Mouse (Mus musculus) midbrain, embryonic 13.5 days (tissue): ENCODE measurements around the gene Lpar5. TPM values are rescaled to one million over a fixed set of nuclear protein-coding genes. Genes with fewer than 3 reads are reported as not detected.
"Not testable (repeated sequence)": the region's sequence is repeated elsewhere in the genome, so short reads cannot be mapped to it uniquely, and the experiment has no call there.

Experiments used
- ATAC-seq: fragments of 200-750 bp; cut with Nextera tagmentation; 2 replicates; pipeline ENCODE4 v1.8.0; 2017; ENCODE audit warnings: mild to moderate bottlenecking, moderate TSS enrichment, moderate library complexity
- H3K27ac ChIP-seq: fragments of 300-500 bp; sonication (generic); 2 replicates; pipeline ENCODE4 v1.5.1; 2015; ENCODE audit warnings: inconsistent platforms, mild to moderate bottlenecking, moderate library complexity
- H3K27me3 ChIP-seq: fragments of 300-500 bp; sonication (generic); 2 replicates; pipeline ENCODE4 v1.6.1; 2015; ENCODE audit warnings: mild to moderate bottlenecking, inconsistent platforms
- H3K36me3 ChIP-seq: fragments of 300-500 bp; sonication (generic); 2 replicates; pipeline ENCODE4 v1.6.1; 2015; ENCODE audit warnings: mild to moderate bottlenecking, inconsistent platforms
- H3K4me1 ChIP-seq: fragments of 300-500 bp; sonication (generic); replicated peaks from 2 replicates; pipeline ENCODE4 v1.6.1; 2015; ENCODE audit warnings: inconsistent platforms
- H3K4me2 ChIP-seq: fragments of 300-500 bp; sonication (generic); replicated peaks from 2 replicates; pipeline ENCODE4 v1.6.1; 2015; ENCODE audit warnings: moderate library complexity, mild to moderate bottlenecking, inconsistent platforms
- H3K4me3 ChIP-seq: fragments of 300-500 bp; sonication (generic); replicated peaks from 2 replicates; pipeline ENCODE4 v1.5.1; 2015; ENCODE audit warnings: mild to moderate bottlenecking, inconsistent platforms
- H3K9ac ChIP-seq: fragments of 300-500 bp; sonication (generic); replicated peaks from 2 replicates; pipeline ENCODE4 v1.6.1; 2015; ENCODE audit warnings: mild to moderate bottlenecking, inconsistent platforms
- H3K9me3 ChIP-seq: fragments of 300-500 bp; sonication (generic); 2 replicates; pipeline ENCODE4 v1.6.1; 2016; ENCODE audit warnings: mild to moderate bottlenecking, inconsistent platforms
- WGBS: fragments of 180-500 bp; shearing (Covaris S2); methylation state at CpG from one replicate; pipeline ENCODE4 v1.1.7; 2015; 5-methylcytosine and 5-hydroxymethylcytosine counted together
- polyA plus RNA-seq: library from polyadenylated mRNA; unstranded; fragments of >200 nt; fragmentation: Nextera tagmentation; extraction: Ambion mirVana; gene quantifications from 2 replicates; pipeline ENCODE4 v1.2.1, GENCODE M21; 2015

Lpar5 gene
- polyA plus RNA-seq, 1 experiment from 2014 or later: 0.34 TPM

DNA sequence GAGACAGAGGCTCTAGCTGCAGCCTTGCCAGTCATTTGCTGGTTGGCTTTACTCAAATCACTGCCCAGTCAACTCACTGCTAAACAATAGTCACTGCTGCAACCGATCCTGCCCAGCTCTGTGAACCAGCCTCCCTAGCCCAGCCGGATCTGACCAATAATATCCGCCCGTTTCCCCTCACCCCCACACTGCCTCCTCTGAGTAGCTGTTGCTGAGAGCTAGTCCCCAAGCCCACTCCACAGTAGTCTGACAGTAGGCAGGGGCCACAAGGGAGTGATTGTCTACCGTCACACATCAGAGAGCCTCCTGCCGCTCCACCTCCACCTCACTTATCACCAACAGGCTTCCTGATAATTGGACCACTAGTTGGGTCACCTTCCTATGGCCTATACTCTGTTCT lies 6.2 kb upstream of the Lpar5 start:
- Histone ChIP-seq H3K4me2 (no peak overlapping the region), H3K9ac (0 out of 2 replicates have a peak overlapping the region, but pooled peaks have one; percentile 11), H3K4me3 (no peak overlapping the region), H3K9me3 (no peaks in the 10 kb centered on the region), H3K27me3 (no peaks in the 10 kb centered on the region), H3K4me1 (peaks cover 13% of the 10 kb centered on the region), H3K27ac (no peak overlapping the region), H3K36me3 (no peaks in the 10 kb centered on the region)
- ATAC-seq: peak; percentile 48; the same call in 1 of the 2 replicates
- 42% methylated on average over 6 of the region's 6 CpGs for WGBS

DNA sequence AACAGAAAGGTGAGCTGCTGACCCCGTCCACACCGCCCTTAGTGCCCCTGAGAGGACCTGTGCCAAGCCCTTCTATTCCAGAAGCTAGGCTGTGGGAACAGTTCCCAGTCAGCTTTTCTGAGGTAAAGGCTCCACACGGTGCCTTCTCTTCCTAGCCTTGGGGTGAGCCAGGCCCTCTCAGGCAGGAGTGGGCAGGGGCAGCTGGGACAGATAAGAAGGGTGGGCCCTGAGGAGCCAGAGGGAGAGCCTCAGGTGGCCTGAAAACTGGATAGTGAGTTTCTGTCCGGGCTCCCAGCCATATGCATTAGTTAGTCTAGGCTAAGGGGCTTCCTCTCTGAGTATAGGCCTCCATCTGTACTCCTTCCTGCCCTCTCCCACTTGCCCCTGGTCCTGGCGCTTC lies 5.2 kb upstream of the Lpar5 start:
- no peak overlapping the region for H3K27ac ChIP-seq
- no peaks in the 10 kb centered on the region for H3K9me3 ChIP-seq
- no peaks in the 10 kb centered on the region for H3K27me3 ChIP-seq
- H3K4me1 ChIP-seq: peaks cover 13% of the 10 kb centered on the region
- H3K4me2 ChIP-seq: no peak overlapping the region
- H3K36me3 ChIP-seq: no peaks in the 10 kb centered on the region
- WGBS: 80% methylated on average over 5 of the region's 5 CpGs
- ATAC-seq: no peak
- no peak overlapping the region for H3K4me3 ChIP-seq
- H3K9ac ChIP-seq: no peak overlapping the region

DNA sequence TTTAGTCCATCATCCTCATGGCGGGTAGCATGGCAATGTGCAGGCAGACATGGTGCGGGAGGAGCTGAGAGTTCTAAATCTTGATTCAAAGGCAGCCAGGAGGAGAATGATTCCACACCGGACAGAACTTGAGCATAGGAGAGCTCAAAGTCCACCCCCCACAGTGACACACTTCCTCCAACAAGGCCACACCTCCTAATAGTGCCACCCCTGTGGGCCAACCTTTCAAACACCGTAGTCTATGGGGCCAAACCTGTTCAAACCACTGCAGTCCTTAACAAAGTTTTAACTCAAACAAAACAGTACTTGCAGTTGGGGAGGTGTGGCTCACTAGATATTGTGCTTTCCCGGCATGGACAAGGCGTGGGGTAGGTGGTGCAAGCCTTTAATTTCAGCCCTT lies 3.8 kb upstream of the Lpar5 start:
- H3K9me3 ChIP-seq: no peaks in the 10 kb centered on the region
- peaks cover 13% of the 10 kb centered on the region for H3K4me1 ChIP-seq
- H3K36me3 ChIP-seq: no peaks in the 10 kb centered on the region
- 85% methylated on average over 6 of the region's 6 CpGs for WGBS
- H3K9ac ChIP-seq: no peak overlapping the region
- no peaks in the 10 kb centered on the region for H3K27me3 ChIP-seq
- no peak overlapping the region for H3K4me2 ChIP-seq
- ATAC-seq: no peak
- no peak overlapping the region for H3K4me3 ChIP-seq
- H3K27ac ChIP-seq: no peak overlapping the region

DNA sequence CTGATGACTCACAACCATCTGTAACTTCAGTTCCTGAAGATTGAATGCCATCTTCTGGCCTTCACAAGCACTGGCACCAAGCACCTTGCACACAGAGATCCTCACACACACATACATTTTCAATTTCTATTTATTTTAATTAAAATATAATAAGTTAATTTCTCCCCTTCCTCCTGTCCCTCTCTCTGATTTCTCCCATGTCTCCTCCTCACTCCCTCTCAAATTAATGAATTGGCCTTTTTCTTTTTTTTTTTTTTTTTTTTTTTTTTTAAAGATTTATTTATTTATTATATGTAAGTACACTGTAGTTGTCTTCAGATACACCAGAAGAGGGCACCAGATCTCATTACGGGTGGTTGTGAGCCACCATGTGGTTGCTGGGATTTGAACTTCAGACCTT lies 2.5 kb upstream of the Lpar5 start:
- no CpG with 5 or more reads among the region's 1 CpGs for WGBS
- peaks cover 13% of the 10 kb centered on the region for H3K4me1 ChIP-seq
- not testable (repeated sequence) for ATAC-seq, H3K27ac ChIP-seq, H3K9ac ChIP-seq, H3K4me3 ChIP-seq, H3K27me3 ChIP-seq, H3K36me3 ChIP-seq, H3K9me3 ChIP-seq, H3K4me2 ChIP-seq

DNA sequence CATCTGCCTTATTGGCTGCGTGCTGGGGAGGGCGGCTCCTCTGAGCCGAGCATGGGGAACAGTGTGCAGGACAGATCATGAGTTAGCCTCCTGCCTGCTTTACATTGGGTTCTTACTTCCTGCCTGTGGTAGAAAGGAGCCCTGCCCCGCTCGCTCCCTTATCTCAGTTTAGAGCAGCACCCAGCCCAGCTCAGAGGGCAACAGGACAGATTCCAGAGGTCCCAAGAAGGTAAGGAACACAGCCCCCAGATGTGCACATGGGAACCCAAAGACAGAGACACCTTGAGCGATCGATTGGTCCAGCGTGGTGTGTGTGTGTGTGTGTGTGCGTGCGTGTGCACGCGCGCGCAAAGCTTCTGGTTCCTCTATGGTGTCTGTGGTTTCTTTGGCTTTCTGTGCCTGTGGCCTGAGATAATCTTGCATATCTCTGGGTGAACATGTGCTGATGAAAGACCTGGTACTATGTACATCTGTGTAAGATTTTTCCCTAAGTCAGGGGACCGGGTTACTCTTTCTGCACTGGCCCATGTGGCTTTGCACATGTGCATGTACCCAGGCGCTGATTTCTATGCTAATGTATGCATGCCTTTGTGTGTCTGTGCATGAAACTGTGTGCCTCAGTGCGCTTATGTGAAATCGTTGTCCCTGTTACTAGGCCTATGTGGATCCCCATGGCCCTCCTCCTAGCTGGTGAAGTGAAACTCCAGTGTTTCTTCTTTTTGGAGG lies 3.6 kb downstream of the Lpar5 start:
- peaks cover 11% of the 10 kb centered on the region for H3K4me1 ChIP-seq
- H3K27ac ChIP-seq: peak overlapping the region; percentile 77
- H3K9me3 ChIP-seq: no peaks in the 10 kb centered on the region
- H3K4me3 ChIP-seq: no peak overlapping the region
- H3K27me3 ChIP-seq: no peaks in the 10 kb centered on the region
- no peak overlapping the region for H3K4me2 ChIP-seq
- WGBS: 79% methylated on average over 18 of the region's 18 CpGs
- no peaks in the 10 kb centered on the region for H3K36me3 ChIP-seq
- peak; percentile 84 for ATAC-seq
- no peak overlapping the region for H3K9ac ChIP-seq

DNA sequence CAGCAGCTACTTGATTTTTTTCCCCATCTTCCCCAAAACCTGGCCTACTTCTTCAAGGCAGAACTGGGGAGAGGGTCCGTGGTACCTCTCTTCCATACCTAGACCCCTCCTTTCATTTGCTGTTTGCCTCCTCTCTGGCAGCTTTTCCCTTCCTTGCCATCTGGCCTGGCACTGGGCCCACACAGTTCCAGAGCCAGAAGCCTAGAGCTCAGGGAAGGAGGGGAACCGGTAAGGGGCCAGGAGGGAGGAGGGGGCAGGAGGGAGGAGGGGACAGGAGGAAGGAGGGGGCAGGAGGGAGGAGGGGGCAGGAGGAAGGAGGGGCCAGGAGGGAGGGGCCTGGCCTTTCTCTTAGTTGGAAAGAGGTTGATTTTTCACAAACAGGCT lies 4.2 kb downstream of the Lpar5 start:
- Histone ChIP-seq H3K9me3 (no peaks in the 10 kb centered on the region), H3K27me3 (no peaks in the 10 kb centered on the region), H3K4me1 (peaks cover 11% of the 10 kb centered on the region), H3K9ac (no peak overlapping the region), H3K27ac (peak overlapping the region; percentile 77), H3K4me3 (no peak overlapping the region), H3K4me2 (no peak overlapping the region), H3K36me3 (no peaks in the 10 kb centered on the region)
- ATAC-seq: peak; percentile 84
- WGBS: 16% methylated on average over 2 of the region's 2 CpGs

DNA sequence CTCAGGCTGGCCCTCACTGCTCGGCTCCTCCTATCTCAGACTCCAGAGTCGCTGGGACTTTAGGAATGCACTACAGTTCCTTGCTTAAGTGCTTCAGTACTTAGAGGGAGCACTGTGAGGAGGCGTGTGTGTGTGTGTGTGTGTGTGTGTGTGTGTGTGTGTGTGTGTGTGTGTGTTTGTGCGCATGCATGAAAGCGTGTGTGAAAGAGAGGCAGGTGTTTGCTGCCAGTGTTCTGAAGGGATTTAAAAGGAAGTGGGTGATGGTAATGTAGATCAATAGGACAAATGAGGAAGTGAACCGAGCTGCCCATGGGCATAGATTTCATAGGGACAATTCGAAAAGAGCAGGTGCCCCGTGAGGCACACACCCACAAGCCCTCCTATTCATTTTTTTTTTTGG lies 6.1 kb downstream of the Lpar5 start:
- 77% methylated on average over 8 of the region's 8 CpGs for whole genome bisulfite sequencing
- H3K4me3 ChIP-seq: no peak overlapping the region

DNA sequence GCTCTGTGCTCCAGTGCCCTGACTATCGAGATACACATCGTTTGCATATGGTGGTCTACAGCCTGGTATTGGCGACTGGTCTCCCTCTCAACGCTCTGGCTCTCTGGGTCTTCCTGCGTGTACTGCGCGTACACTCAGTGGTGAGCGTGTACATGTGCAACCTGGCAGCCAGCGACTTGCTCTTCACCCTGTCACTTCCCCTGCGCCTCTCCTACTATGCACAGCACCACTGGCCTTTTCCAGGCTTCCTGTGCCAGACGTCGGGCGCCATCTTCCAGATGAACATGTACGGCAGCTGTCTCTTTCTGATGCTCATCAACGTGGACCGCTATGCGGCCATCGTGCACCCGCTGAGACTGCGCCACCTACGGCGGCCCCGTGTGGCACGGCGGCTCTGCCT lies 13.7 kb downstream of the Lpar5 start:
- Histone ChIP-seq H3K36me3 (no peaks in the 10 kb centered on the region), H3K4me3 (peak overlapping the region; percentile 44), H3K4me1 (peaks cover 14% of the 10 kb centered on the region), H3K27me3 (no peaks in the 10 kb centered on the region), H3K9me3 (no peaks in the 10 kb centered on the region), H3K27ac (peak overlapping the region; percentile 93), H3K9ac (peak overlapping the region; percentile 76), H3K4me2 (peak overlapping the region; percentile 70)
- peak; percentile 71 for ATAC-seq
- 23% methylated on average over 25 of the region's 25 CpGs for WGBS

More for the DNA sequence above, 6.1 kb downstream of the Lpar5 start:
- Histone ChIP-seq H3K27me3 (no peaks in the 10 kb centered on the region), H3K27ac (no peak overlapping the region), H3K4me1 (peaks cover 11% of the 10 kb centered on the region), H3K9ac (no peak overlapping the region), H3K9me3 (no peaks in the 10 kb centered on the region), H3K36me3 (no peaks in the 10 kb centered on the region), H3K4me2 (no peak overlapping the region)
- no peak for ATAC-seq

DNA sequence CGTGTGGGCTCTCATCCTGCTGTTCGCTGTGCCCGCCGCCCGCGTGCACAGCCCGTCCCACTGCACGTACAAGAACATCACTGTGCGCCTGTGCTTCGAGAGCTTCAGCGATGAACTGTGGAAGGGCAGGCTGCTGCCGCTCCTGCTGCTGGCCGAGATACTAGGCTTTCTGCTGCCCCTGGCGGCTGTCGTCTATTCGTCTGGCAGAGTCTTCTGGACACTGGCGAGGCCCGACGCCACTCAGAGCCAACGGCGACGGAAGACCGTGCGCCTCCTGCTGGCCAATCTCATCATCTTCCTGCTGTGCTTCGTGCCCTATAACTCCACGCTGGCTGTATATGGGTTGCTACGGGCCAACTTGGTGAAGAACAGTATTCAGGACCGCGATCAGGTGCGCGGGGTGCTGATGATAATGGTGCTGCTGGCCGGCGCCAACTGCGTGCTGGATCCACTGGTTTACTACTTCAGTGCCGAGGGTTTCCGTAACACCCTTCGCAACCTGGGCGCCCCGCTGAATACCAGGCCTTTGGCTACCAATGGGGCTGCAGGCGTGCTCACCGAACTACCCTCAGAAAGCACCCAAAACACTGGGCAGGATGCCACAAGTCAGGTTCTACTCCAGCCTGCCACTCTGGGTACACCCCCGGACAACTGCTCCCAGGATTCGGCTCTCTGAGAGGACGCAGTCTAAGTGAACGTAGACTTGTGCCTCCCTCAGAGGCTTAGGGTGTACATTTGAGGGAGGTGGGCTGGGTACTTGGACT lies 14.3 kb downstream of the Lpar5 start:
- Histone ChIP-seq H3K9me3 (no peaks in the 10 kb centered on the region), H3K27me3 (no peaks in the 10 kb centered on the region), H3K36me3 (no peaks in the 10 kb centered on the region), H3K4me2 (peak overlapping the region; percentile 70), H3K27ac (peak overlapping the region; percentile 93), H3K9ac (peak overlapping the region; percentile 76), H3K4me3 (peak overlapping the region; percentile 44), H3K4me1 (peaks cover 14% of the 10 kb centered on the region)
- WGBS: 21% methylated on average over 45 of the region's 45 CpGs
- ATAC-seq: peak; percentile 94

DNA sequence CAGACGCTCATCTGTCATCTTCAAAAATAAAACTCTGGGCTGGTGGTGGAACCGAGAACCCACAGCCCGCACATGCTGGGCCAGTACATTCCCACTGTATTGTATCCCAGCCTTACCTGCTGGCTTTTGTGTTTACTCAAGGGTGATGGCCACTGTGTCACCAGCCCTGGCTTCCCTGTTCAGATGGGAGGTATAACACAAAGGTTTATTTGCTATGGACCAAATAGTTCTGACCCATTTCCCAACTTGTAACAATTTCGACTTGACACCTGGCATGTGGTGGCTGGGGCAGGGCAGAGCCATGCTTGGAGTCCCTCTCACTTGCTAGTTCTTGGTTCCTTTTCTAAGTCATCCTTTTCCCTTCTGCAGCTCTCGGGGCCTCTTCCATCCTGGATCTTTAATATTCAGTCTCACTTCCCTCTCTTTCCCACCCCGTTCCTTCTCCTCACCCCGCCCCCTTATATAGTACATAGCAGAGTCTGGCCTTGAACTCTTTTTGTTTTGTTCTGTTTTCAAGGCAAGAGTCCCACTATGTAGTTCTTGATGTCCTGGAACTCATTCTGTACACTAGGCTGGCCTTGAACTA lies 15.2 kb downstream of the Lpar5 start:
- H3K27ac ChIP-seq: no peak overlapping the region
- H3K27me3 ChIP-seq: no peaks in the 10 kb centered on the region
- no peak overlapping the region for H3K9ac ChIP-seq
- no peak for ATAC-seq
- 90% methylated on average over 7 of the region's 7 CpGs for WGBS
- H3K4me2 ChIP-seq: no peak overlapping the region
- no peak overlapping the region for H3K4me3 ChIP-seq
- H3K4me1 ChIP-seq: peaks cover 14% of the 10 kb centered on the region
- no peaks in the 10 kb centered on the region for H3K36me3 ChIP-seq
- no peaks in the 10 kb centered on the region for H3K9me3 ChIP-seq

DNA sequence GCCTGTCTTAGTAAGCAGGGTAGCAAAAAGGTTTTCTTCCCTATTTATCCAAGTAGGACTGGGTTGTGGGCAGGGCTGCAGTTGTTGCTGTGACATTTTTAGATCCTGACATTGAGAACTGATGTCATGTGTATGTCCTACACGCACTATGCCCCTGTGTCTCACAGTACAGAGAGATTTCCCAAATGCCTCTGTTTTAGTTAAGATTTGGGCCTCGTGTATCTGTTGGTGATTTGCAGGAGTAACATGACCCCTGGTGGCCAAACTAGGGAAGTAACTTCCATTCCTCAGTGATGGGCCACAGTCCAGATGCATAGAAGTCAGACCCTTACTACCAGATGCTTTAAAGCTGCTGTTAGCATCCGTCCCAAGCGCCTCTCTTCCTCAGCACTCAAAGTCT lies 16.7 kb downstream of the Lpar5 start:
- no peak for ATAC-seq
- H3K27me3 ChIP-seq: no peaks in the 10 kb centered on the region

DNA sequence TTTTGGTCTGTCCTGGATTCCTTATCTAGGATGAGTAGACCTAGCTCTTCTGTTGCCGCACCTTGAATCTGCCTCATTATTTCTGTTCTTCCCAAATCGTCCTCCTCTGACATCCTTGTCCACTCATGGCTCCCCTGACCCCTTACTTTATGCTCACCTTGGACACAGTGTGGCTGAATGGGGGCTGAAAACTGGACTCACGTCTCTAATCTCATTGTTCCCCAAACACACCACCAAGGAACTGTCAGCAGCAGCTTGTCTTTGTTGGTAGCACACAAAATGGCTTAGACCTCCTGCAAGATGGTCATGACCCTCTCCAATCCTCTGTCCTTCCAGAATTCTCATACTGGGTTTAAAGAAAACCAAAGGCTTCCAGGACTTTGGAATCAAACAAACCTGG lies 20.2 kb downstream of the Lpar5 start:
- Histone ChIP-seq H3K27me3 (no peaks in the 10 kb centered on the region), H3K4me3 (no peak overlapping the region), H3K27ac (peak overlapping the region; percentile 97), H3K36me3 (no peaks in the 10 kb centered on the region), H3K4me2 (no peak overlapping the region), H3K4me1 (peaks cover 36% of the 10 kb centered on the region), H3K9ac (no peak overlapping the region), H3K9me3 (no peaks in the 10 kb centered on the region)
- WGBS: 70% methylated on average over 3 of the region's 3 CpGs
- no peak for ATAC-seq

More for the DNA sequence above, 16.7 kb downstream of the Lpar5 start:
- Histone ChIP-seq H3K9me3 (no peaks in the 10 kb centered on the region), H3K4me3 (no peak overlapping the region), H3K4me1 (peaks cover 27% of the 10 kb centered on the region), H3K9ac (no peak overlapping the region), H3K36me3 (no peaks in the 10 kb centered on the region), H3K4me2 (no peak overlapping the region), H3K27ac (no peak overlapping the region)
- 4% methylated on average over 4 of the region's 4 CpGs for WGBS
